Mouse (Mus musculus) limb, embryonic 11.5 days (tissue): ENCODE results near the gene Otogl. TPM values are rescaled to one million over a fixed set of nuclear protein-coding genes. Genes with fewer than 3 reads are reported as not detected.

Source experiments
- ATAC-seq: fragments of 200-750 bp; cut with Nextera tagmentation; 2 replicates; pipeline ENCODE4 v1.8.0; 2017; ENCODE audit warnings: low read depth; ENCODE audit not compliant: insufficient number of reproducible peaks, low FRiP score, low TSS enrichment
- DNase-seq: peaks from one replicate; pipeline ENCODE4 v3.0.0-alpha.2; 2015; ENCODE audit warnings: low spot score
- H3K27ac ChIP-seq: fragments of 300-500 bp; sonication (generic); replicated peaks from 2 replicates; pipeline ENCODE4 v1.5.1; 2014; ENCODE audit warnings: low read depth, mild to moderate bottlenecking, low read length
- H3K27me3 ChIP-seq: fragments of 300-500 bp; sonication (generic); 2 replicates; pipeline ENCODE4 v1.6.1; 2014; ENCODE audit warnings: mild to moderate bottlenecking, low read length, mixed read lengths; ENCODE audit not compliant: control insufficient read depth, insufficient read depth
- H3K36me3 ChIP-seq: fragments of 300-500 bp; sonication (generic); 2 replicates; pipeline ENCODE4 v1.6.1; 2014; ENCODE audit warnings: mild to moderate bottlenecking, low read length, moderate library complexity, mixed read lengths; ENCODE audit not compliant: control insufficient read depth, insufficient read depth
- H3K4me1 ChIP-seq: fragments of 300-500 bp; sonication (generic); 2 replicates; pipeline ENCODE4 v1.6.1; 2014; ENCODE audit warnings: low read length, mixed read lengths; ENCODE audit not compliant: control insufficient read depth, insufficient read depth
- H3K4me2 ChIP-seq: fragments of 300-500 bp; sonication (generic); 2 replicates; pipeline ENCODE4 v1.6.1; 2014; ENCODE audit warnings: low read depth, mild to moderate bottlenecking, moderate library complexity; ENCODE audit not compliant: severe bottlenecking
- H3K4me3 ChIP-seq: fragments of 300-500 bp; sonication (generic); 2 replicates; pipeline ENCODE4 v1.5.1; 2014; ENCODE audit warnings: low read depth, low read length
- H3K9ac ChIP-seq: fragments of 300-500 bp; sonication (generic); 2 replicates; pipeline ENCODE4 v1.6.1; 2014; ENCODE audit warnings: mild to moderate bottlenecking, low read length
- H3K9me3 ChIP-seq: fragments of 300-500 bp; sonication (generic); 2 replicates; pipeline ENCODE4 v1.6.1; 2016; ENCODE audit warnings: low read length; ENCODE audit not compliant: control insufficient read depth
- WGBS: fragments of 180-500 bp; shearing (Covaris S2); extraction: QIAGEN DNeasy Blood & Tissue Kit; methylation state at CpG from one replicate; pipeline ENCODE4 v1.1.7; 2014; 5-methylcytosine and 5-hydroxymethylcytosine counted together
- polyA plus RNA-seq: library from polyadenylated mRNA; unstranded; fragments of >200 nt; fragmentation: Nextera tagmentation; extraction: Ambion mirVana; gene quantifications from 2 replicates; pipeline ENCODE4 v1.2.1, GENCODE M21; 2014

Gene Otogl
- polyA plus RNA-seq, 1 experiment from 2014 or later, result 0.03 TPM

DNA sequence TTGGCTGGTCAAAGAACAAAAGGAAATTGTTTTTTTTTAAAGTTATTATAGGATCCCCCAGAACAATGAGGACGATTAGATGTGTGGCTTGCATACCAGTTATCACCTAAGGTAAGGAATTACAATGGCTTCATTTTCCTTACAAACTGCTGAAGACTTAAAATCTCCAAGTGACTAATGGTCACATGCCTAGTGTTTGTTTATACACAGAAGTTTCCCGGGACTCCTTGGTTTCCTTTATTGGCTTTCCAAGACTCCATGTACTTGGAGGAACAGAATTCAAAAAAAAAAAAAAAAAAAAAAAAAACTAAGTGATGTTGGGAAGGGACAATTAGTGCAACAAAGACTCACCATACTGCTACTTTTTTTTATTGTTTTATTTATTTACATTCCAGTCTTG lies 11.9 kb upstream of the Otogl start:
- Histone ChIP-seq H3K27ac (no peak overlapping the region), H3K36me3 (no peaks in the 10 kb centered on the region), H3K9me3 (no peaks in the 10 kb centered on the region), H3K4me3 (no peak overlapping the region), H3K4me1 (no peaks in the 10 kb centered on the region), H3K27me3 (no peaks in the 10 kb centered on the region), H3K4me2 (no peak overlapping the region), H3K9ac (no peak overlapping the region)
- ATAC-seq (no peak), DNase-seq (no peak)
- 69% methylated on average over 2 of the region's 2 CpGs for WGBS

DNA sequence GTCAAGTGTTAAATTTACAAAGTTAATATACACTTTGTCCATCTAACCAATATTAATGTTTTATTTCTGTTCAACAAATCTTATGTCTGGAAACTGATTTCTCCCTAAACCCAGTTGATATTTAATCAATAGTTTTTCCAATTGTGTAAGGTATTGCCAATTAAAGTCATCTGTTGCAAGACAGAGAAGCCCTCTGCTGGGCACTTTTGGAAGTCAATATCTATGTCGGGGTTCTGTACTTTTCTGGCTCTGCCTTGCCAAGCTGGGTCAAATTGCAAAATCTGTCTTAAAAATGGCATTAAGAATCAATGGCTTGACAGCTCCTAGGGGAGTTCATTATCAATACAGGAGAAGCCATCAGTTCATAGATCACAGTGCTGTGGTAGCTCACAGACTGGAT lies 10.8 kb upstream of the Otogl start:
- ATAC-seq (no peak), DNase-seq (no peak)
- no peak overlapping the region for H3K4me2 ChIP-seq
- no peak overlapping the region for H3K9ac ChIP-seq
- H3K27me3 ChIP-seq, result no peaks in the 10 kb centered on the region
- H3K4me1 ChIP-seq, result no peaks in the 10 kb centered on the region
- no peak overlapping the region for H3K27ac ChIP-seq
- H3K4me3 ChIP-seq, result no peak overlapping the region
- no peaks in the 10 kb centered on the region for H3K9me3 ChIP-seq
- WGBS, result 29% methylated on average over 1 of the region's 1 CpGs
- H3K36me3 ChIP-seq, result no peaks in the 10 kb centered on the region

DNA sequence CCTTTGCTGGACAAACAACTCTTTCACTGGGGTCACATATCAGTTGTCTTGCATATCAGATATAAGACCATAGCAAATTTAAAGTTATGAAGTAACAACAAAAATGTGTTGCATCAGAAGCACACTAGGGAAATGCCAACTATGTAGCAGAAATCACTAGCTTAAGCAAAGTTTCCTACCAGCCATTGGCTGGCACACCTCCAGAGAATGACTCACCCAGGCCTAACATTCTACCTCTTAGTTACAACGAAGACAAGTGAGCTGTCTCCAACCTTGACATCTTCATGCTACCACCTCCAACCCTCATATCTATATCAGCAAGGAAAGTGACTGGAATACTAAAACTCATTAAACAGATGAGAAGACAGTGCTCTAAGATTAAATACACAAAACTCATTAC lies 9.6 kb upstream of the Otogl start:
- DNase-seq, result no peak

DNA sequence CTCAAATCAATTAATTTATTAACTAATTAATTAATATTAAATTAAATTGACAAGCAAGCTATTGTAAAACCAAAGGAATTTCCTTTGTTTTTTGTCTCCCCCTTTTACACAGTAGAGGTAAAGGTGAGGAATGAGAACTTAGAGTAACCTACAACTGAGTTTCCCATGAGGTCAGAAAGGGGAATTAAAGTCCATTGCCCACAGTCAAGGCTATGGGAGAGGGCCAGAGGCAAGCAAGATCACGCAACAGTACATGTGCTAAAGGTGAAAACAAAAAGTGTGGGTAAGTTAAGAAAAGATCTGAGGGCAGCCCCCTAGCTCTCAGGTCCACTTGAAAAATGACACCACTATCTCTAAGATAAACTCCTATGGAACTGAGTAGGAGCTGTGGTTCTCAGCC lies 9.2 kb upstream of the Otogl start:
- 72% methylated on average over 1 of the region's 1 CpGs for WGBS
- no peaks in the 10 kb centered on the region for H3K27me3 ChIP-seq
- no peaks in the 10 kb centered on the region for H3K4me1 ChIP-seq
- DNase-seq, result no peak
- H3K27ac ChIP-seq, result no peak overlapping the region
- H3K36me3 ChIP-seq, result no peaks in the 10 kb centered on the region
- no peak overlapping the region for H3K4me2 ChIP-seq
- H3K9me3 ChIP-seq, result no peaks in the 10 kb centered on the region
- H3K4me3 ChIP-seq, result no peak overlapping the region
- ATAC-seq, result no peak
- no peak overlapping the region for H3K9ac ChIP-seq

More for the DNA sequence above, 9.6 kb upstream of the Otogl start:
- WGBS, result 80% methylated on average over 1 of the region's 1 CpGs
- Histone ChIP-seq H3K9ac (no peak overlapping the region), H3K27ac (no peak overlapping the region), H3K9me3 (no peaks in the 10 kb centered on the region), H3K36me3 (no peaks in the 10 kb centered on the region), H3K4me1 (no peaks in the 10 kb centered on the region), H3K4me3 (no peak overlapping the region), H3K4me2 (no peak overlapping the region), H3K27me3 (no peaks in the 10 kb centered on the region)
- no peak for ATAC-seq

DNA sequence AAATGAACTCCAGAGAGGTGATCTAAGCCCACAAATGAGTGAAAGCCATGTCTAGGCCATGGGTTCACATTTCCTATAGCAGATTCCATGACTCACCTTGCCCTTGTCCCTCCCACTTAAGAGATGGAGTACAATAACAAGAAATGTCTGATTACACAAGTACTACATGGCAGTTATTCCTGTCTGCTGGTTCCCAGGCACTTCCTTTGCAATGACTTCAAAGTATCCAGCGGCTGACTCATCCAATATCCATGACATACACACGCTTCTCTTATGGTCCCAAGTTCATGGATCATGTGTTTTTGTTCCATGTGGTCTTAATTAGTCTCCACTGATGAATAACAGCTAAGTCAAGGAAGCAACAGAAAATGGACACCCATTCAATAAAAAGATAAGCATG lies 1.1 kb upstream of the Otogl start:
- Histone ChIP-seq H3K4me1 (no peaks in the 10 kb centered on the region), H3K27ac (no peak overlapping the region), H3K27me3 (no peaks in the 10 kb centered on the region), H3K36me3 (no peaks in the 10 kb centered on the region), H3K4me2 (no peak overlapping the region), H3K4me3 (no peak overlapping the region), H3K9me3 (no peaks in the 10 kb centered on the region; the same call in 1 of the 2 replicates), H3K9ac (no peak overlapping the region)
- WGBS, result 81% methylated on average over 2 of the region's 2 CpGs
- no peak for ATAC-seq
- no peak for DNase-seq

DNA sequence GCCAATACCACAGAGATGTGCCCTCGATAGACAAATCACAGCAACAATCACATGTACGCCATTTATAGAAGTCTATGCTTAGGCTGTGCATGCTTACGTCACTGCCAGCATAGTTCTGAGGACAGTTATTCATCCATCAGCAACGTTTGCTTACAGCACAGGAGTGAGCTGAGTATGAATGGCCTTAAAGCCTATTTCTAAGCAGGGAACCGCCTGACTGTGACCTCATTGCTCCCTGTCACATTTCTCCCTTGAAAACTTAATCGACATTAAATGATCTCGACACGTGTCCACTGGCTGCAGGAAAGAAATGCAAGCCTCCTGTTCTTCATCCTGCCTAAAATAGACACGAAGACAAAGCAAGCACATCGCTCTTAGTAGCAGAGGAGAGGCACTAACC lies 5.5 kb downstream of the Otogl start:
- no peaks in the 10 kb centered on the region for H3K27me3 ChIP-seq
- DNase-seq (no peak), ATAC-seq (no peak)
- H3K9ac ChIP-seq, result no peak overlapping the region
- no peaks in the 10 kb centered on the region for H3K4me1 ChIP-seq
- WGBS, result 91% methylated on average over 10 of the region's 10 CpGs
- no peak overlapping the region for H3K4me2 ChIP-seq
- H3K4me3 ChIP-seq, result no peak overlapping the region
- H3K9me3 ChIP-seq, result no peaks in the 10 kb centered on the region; the same call in 1 of the 2 replicates
- no peak overlapping the region for H3K27ac ChIP-seq
- H3K36me3 ChIP-seq, result no peaks in the 10 kb centered on the region

DNA sequence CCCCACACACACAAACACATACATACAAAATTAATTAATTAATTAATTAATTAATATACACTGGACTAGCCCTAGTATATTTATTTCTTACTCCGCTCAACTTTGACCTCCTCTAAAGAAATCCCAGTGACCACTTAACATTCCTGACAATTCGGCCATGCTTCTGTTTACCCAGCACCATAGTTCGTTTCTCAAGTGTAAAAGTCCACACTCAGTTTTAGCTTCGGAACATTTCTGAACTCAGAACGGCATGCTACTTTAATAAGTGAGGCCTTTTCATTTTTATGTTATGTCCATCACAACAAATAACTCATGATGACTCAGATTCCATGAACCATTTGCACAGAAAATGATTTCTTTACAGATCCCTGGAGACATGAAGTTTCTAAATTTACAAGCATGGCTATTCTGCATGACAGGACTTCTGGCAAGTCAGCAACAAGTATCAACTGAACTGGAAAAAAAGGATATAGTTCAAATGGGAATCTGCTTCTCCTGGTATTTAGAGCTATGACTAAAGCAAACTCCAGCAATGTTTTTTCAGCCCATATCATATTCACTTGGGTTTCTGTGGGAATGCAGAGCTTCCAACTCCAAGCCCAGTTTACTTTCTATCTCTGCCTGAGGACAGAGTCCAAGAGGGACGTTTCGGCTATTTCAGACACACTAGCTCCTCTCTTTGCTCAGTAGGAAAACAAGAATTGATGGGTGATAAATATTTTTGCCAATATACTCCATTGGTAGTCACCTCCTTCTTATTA lies 6.5 kb downstream of the Otogl start:
- no peaks in the 10 kb centered on the region for H3K36me3 ChIP-seq
- ATAC-seq, result no peak
- no peak overlapping the region for H3K4me2 ChIP-seq
- no peaks in the 10 kb centered on the region for H3K27me3 ChIP-seq
- no peak overlapping the region for H3K4me3 ChIP-seq
- no peaks in the 10 kb centered on the region; the same call in 1 of the 2 replicates for H3K9me3 ChIP-seq
- no peak overlapping the region for H3K9ac ChIP-seq
- no peaks in the 10 kb centered on the region for H3K4me1 ChIP-seq
- 89% methylated on average over 7 of the region's 7 CpGs for WGBS
- H3K27ac ChIP-seq, result no peak overlapping the region
- no peak for DNase-seq

DNA sequence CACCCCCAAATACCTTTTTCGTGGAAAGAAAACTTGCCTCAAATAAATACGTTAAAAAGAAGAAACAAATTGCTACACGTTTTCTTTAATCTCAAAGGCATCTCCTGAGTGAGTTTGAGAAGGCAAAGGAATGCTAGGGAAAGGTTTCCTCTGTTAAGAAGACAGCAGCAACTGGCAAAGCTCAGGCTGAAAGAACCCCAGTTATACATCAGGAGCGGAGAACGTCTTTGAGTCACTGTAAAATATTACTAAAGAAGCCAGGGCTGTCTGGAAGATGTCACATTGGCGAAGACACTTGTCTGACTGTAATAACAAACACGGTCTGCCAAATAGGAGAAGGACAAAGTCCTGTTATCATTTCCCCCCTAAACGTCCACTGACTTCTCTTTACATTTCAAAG lies 10.0 kb downstream of the Otogl start:
- DNase-seq (no peak), ATAC-seq (no peak)
- no peaks in the 10 kb centered on the region for H3K4me1 ChIP-seq
- H3K9ac ChIP-seq, result no peak overlapping the region
- H3K4me3 ChIP-seq, result no peak overlapping the region
- no peak overlapping the region for H3K27ac ChIP-seq
- no peaks in the 10 kb centered on the region for H3K27me3 ChIP-seq
- H3K36me3 ChIP-seq, result no peaks in the 10 kb centered on the region
- H3K4me2 ChIP-seq, result no peak overlapping the region
- no peaks in the 10 kb centered on the region for H3K9me3 ChIP-seq
- 80% methylated on average over 8 of the region's 8 CpGs for WGBS
